Mouse (Mus musculus) kidney, embryonic 16.5 days (tissue): Measurements from ENCODE around the gene LTO1. TPM values are rescaled to one million over a fixed set of nuclear protein-coding genes. Genes with fewer than 3 reads are reported as not detected.
A peak's percentile ranks its signal among the peaks of the same experiment; 100 is the strongest.
"Not testable (repeated sequence)": the region's sequence is repeated elsewhere in the genome, so short reads cannot be mapped to it uniquely, and the experiment has no call there.

Experiments
- ATAC-seq: fragments of 200-750 bp; cut with Nextera tagmentation; 2 replicates; pipeline ENCODE4 v1.8.0; 2017; ENCODE audit warnings: moderate TSS enrichment; ENCODE audit not compliant: low FRiP score, low TSS enrichment
- H3K27ac ChIP-seq: fragments of 300-500 bp; sonication (generic); 2 replicates; pipeline ENCODE4 v1.5.1; 2014; ENCODE audit warnings: low read length
- H3K27me3 ChIP-seq: fragments of 300-500 bp; sonication (generic); 2 replicates; pipeline ENCODE4 v1.6.1; 2014; ENCODE audit warnings: low read length, control low read depth, mixed read lengths; ENCODE audit not compliant: insufficient read depth
- H3K36me3 ChIP-seq: fragments of 300-500 bp; sonication (generic); 2 replicates; pipeline ENCODE4 v1.6.1; 2014; ENCODE audit warnings: low read length, control low read depth, mixed read lengths; ENCODE audit not compliant: insufficient read depth
- H3K4me1 ChIP-seq: fragments of 300-500 bp; sonication (generic); 2 replicates; pipeline ENCODE4 v1.6.1; 2014; ENCODE audit warnings: low read length, control low read depth, mixed read lengths; ENCODE audit not compliant: insufficient read depth
- H3K4me2 ChIP-seq: fragments of 300-500 bp; sonication (generic); replicated peaks from 2 replicates; pipeline ENCODE4 v1.6.1; 2014; ENCODE audit warnings: low read depth, low read length
- H3K4me3 ChIP-seq: fragments of 300-500 bp; sonication (generic); 2 replicates; pipeline ENCODE4 v1.5.1; 2014; ENCODE audit warnings: mild to moderate bottlenecking, low read length
- H3K9ac ChIP-seq: fragments of 300-500 bp; sonication (generic); replicated peaks from 2 replicates; pipeline ENCODE4 v1.6.1; 2014; ENCODE audit warnings: low read length
- H3K9me3 ChIP-seq: fragments of 300-500 bp; sonication (generic); 2 replicates; pipeline ENCODE4 v1.6.1; 2016; ENCODE audit warnings: low read length, control low read depth
- WGBS: fragments of 180-500 bp; shearing (Covaris S2); extraction: QIAGEN DNeasy Blood & Tissue Kit; methylation state at CpG from one replicate; pipeline ENCODE4 v1.1.7; 2014; 5-methylcytosine and 5-hydroxymethylcytosine counted together
- polyA plus RNA-seq: library from polyadenylated mRNA; unstranded; fragments of >200 nt; fragmentation: Nextera tagmentation; extraction: Ambion mirVana; gene quantifications from 2 replicates; pipeline ENCODE4 v1.2.1, GENCODE M21; 2015

Gene LTO1
- polyA plus RNA-seq, 1 experiment from 2014 or later = 33.7 TPM

- H3K27ac ChIP-seq = not testable (repeated sequence)
Observed at GRCm38 (mm10) chr7:144905514-144905913, 9.4 kb upstream of the LTO1 start.

GRCm38 (mm10) chr7:144906708-144907397 lies 8.0 kb upstream of the LTO1 start:
- peak; percentile 47 for ATAC-seq

More at GRCm38 (mm10) chr7:144905514-144905913, 9.4 kb upstream of the LTO1 start:
- H3K36me3 ChIP-seq, H3K4me1 ChIP-seq, H3K9me3 ChIP-seq, H3K4me3 ChIP-seq, ATAC-seq, H3K27me3 ChIP-seq, H3K9ac ChIP-seq, H3K4me2 ChIP-seq: not testable (repeated sequence)
- 95% methylated on average over 3 of the region's 3 CpGs for WGBS

GRCm38 (mm10) chr7:144907793-144908192 lies 7.1 kb upstream of the LTO1 start:
- Histone ChIP-seq H3K9ac (no peak overlapping the region), H3K9me3 (peaks cover 4% of the 10 kb centered on the region; the same call in 1 of the 2 replicates), H3K27me3 (peaks cover 4% of the 10 kb centered on the region; the same call in 1 of the 2 replicates), H3K36me3 (no peaks in the 10 kb centered on the region), H3K4me3 (no peak overlapping the region), H3K27ac (no peak overlapping the region), H3K4me1 (peaks cover 4% of the 10 kb centered on the region; the same call in 1 of the 2 replicates), H3K4me2 (no peak overlapping the region)
- ATAC-seq = no peak
- 7% methylated on average over 8 of the region's 8 CpGs for WGBS

More at GRCm38 (mm10) chr7:144906708-144907397, 8.0 kb upstream of the LTO1 start:
- H3K27ac ChIP-seq = no peak overlapping the region
- peaks cover 4% of the 10 kb centered on the region; the same call in 1 of the 2 replicates for H3K27me3 ChIP-seq
- peak overlapping the region; percentile 44 for H3K4me2 ChIP-seq
- peaks cover 4% of the 10 kb centered on the region; the same call in 1 of the 2 replicates for H3K9me3 ChIP-seq
- peak overlapping the region; percentile 13; the same call in 1 of the 2 replicates for H3K9ac ChIP-seq
- H3K4me3 ChIP-seq = peak overlapping the region; percentile 21; the same call in 1 of the 2 replicates
- no peaks in the 10 kb centered on the region for H3K36me3 ChIP-seq
- H3K4me1 ChIP-seq = peaks cover 4% of the 10 kb centered on the region; the same call in 1 of the 2 replicates
- WGBS = 10% methylated on average over 28 of the region's 28 CpGs

- Histone ChIP-seq H3K4me1 (peaks cover 4% of the 10 kb centered on the region; the same call in 1 of the 2 replicates), H3K9me3 (peaks cover 4% of the 10 kb centered on the region; the same call in 1 of the 2 replicates), H3K36me3 (no peaks in the 10 kb centered on the region), H3K27me3 (peaks cover 4% of the 10 kb centered on the region; the same call in 1 of the 2 replicates), H3K27ac (no peak overlapping the region), H3K9ac (no peak overlapping the region), H3K4me3 (no peak overlapping the region), H3K4me2 (no peak overlapping the region)
- no peak for ATAC-seq
- 35% methylated on average over 7 of the region's 7 CpGs for WGBS
Observed at GRCm38 (mm10) chr7:144908705-144909104, 6.2 kb upstream of the LTO1 start.

GRCm38 (mm10) chr7:144911121-144911520 lies 3.8 kb upstream of the LTO1 start:
- Histone ChIP-seq H3K9ac (no peak overlapping the region), H3K4me3 (no peak overlapping the region), H3K27ac (no peak overlapping the region), H3K4me1 (peaks cover 12% of the 10 kb centered on the region), H3K4me2 (no peak overlapping the region), H3K9me3 (no peaks in the 10 kb centered on the region), H3K36me3 (no peaks in the 10 kb centered on the region), H3K27me3 (peaks cover 4% of the 10 kb centered on the region; the same call in 1 of the 2 replicates)
- 93% methylated on average over 1 of the region's 1 CpGs for WGBS
- no peak for ATAC-seq

GRCm38 (mm10) chr7:144912897-144913296 lies 2.0 kb upstream of the LTO1 start:
- no peak overlapping the region for H3K9ac ChIP-seq
- H3K4me1 ChIP-seq = peaks cover 8% of the 10 kb centered on the region
- H3K9me3 ChIP-seq = no peaks in the 10 kb centered on the region
- H3K27ac ChIP-seq = no peak overlapping the region
- no peaks in the 10 kb centered on the region for H3K27me3 ChIP-seq
- H3K4me3 ChIP-seq = no peak overlapping the region
- 78% methylated on average over 4 of the region's 4 CpGs for WGBS
- no peak for ATAC-seq
- H3K36me3 ChIP-seq = peaks cover 5% of the 10 kb centered on the region; the same call in 1 of the 2 replicates
- no peak overlapping the region for H3K4me2 ChIP-seq

- peak overlapping the region; percentile 93 for H3K4me2 ChIP-seq
- H3K27me3 ChIP-seq = no peaks in the 10 kb centered on the region
- H3K36me3 ChIP-seq = peaks cover 17% of the 10 kb centered on the region
- H3K4me3 ChIP-seq = peak overlapping the region; percentile 93
- peaks cover 8% of the 10 kb centered on the region for H3K4me1 ChIP-seq
- 8% methylated on average over 17 of the region's 17 CpGs for WGBS
- no peaks in the 10 kb centered on the region for H3K9me3 ChIP-seq
- peak overlapping the region; percentile 85 for H3K9ac ChIP-seq
- peak overlapping the region; percentile 81 for H3K27ac ChIP-seq
- ATAC-seq = peak; percentile 93
Observed at GRCm38 (mm10) chr7:144914296-144914947, 478 bp upstream of the LTO1 start.

GRCm38 (mm10) chr7:144918823-144919222 lies 3.9 kb downstream of the LTO1 start:
- no peak overlapping the region for H3K9ac ChIP-seq
- no peak for ATAC-seq
- H3K36me3 ChIP-seq = peaks cover 30% of the 10 kb centered on the region
- H3K4me1 ChIP-seq = peaks cover 8% of the 10 kb centered on the region
- H3K4me2 ChIP-seq = no peak overlapping the region
- no peak overlapping the region for H3K27ac ChIP-seq
- 84% methylated on average over 1 of the region's 1 CpGs for WGBS
- no peaks in the 10 kb centered on the region for H3K27me3 ChIP-seq
- H3K4me3 ChIP-seq = no peak overlapping the region
- H3K9me3 ChIP-seq = no peaks in the 10 kb centered on the region

- 85% methylated on average over 2 of the region's 2 CpGs for WGBS
- ATAC-seq = no peak
- no peak overlapping the region for H3K4me3 ChIP-seq
- no peaks in the 10 kb centered on the region for H3K27me3 ChIP-seq
- H3K27ac ChIP-seq = no peak overlapping the region
- no peaks in the 10 kb centered on the region for H3K4me1 ChIP-seq
- peaks cover 20% of the 10 kb centered on the region; the same call in 1 of the 2 replicates for H3K36me3 ChIP-seq
- H3K4me2 ChIP-seq = no peak overlapping the region
- H3K9ac ChIP-seq = no peak overlapping the region
- H3K9me3 ChIP-seq = no peaks in the 10 kb centered on the region
Observed at GRCm38 (mm10) chr7:144927591-144927990, 12.7 kb downstream of the LTO1 start.
